Mouse (Mus musculus) cerebellum, postnatal 14 days (tissue): ENCODE measurements around the gene Tox4.
A peak's percentile ranks its signal among the peaks of the same experiment; 100 is the strongest.

Experiments
- DNase-seq, 2 experiments: peaks; one replicate each; pipeline ENCODE4 v3.0.0; 2021; ENCODE audit warnings: mixed read lengths in 2 of 2

Gene Tox4

GRCm38 (mm10) chr14:52313931-52314807 is 35.2 kb downstream of the Tox4 start:
- DNase-seq: no peak

DNA sequence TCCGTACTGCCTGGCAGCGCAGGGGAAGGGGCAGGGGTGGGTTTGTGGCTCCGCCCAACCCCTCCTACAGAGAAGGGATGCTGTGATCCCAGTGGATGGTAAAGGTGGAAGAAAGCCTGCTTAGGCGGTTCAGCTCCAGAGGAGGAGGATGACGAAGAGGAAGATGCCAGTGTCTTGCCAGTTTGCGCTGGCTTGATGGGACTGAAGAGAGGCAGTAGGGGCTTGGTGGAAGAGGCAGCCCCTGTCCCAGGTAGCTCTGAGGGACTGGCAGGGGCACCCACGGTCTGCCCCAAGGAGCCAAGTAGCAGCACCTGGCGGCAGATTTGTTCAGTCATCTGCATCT is 35.8 kb downstream of the Tox4 start:
- DNase-seq: peak in 1 of 2 experiments; percentile 22

DNA sequence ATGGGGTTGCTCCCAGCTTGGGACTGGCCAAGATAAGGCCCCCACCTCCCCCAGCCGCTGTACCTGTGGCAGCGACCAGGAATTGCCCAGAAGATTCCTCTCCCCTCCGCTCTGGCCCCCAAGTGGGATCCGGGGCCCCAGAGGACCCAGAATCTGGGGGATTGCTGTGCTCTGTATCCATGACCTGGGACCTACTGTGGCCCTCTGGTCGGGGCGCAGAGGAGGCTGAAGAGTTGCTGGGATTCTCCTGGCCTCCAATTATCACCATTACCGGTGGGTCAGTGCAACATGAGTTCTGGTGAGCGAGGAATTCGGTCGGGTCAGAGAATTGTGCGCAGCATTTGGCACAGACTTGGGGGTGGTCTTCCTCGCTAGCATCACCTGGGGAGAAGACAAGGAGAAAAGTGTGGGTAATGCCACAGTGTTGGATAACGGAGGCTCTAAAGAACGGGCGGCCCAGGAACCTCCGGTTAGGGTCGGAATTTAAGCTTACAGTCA is 36.4 kb downstream of the Tox4 start:
- DNase-seq: no peak

DNA sequence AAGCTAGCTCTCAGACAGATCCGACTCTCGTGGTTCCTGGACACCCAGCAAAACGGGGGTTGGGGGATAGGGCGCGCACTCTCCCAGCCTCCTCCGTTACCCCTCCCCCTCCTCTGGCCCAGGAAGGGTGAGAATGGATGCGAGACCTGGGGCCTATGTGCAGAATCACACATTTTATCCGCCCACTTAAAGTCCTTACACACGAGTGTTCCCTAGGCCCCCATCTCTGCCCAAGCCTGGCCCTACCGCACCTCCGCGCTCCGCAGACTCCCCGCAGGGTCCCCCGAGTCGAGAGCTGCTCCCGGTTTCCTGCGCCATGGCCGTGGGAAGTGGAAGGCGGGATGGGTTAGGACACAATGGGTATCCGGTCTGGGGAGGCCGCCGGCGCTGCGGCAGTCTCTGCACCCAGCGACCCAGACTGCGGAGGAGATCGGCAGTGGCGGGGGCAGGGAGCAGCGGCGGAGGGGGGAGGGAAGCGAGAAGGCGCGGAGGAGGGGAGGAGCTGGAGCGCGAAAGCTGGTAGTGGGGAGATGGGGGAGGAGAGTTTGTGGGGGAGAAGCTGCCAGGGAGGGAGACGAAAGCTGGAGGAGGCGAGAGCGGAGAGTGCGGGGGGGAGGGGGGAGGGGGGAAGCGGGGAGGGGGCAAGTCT is 37.0 kb downstream of the Tox4 start:
- peak; percentile 81 to 83 for DNase-seq

GRCm38 (mm10) chr14:52316441-52317225 is 37.7 kb downstream of the Tox4 start:
- DNase-seq: peak; percentile 57 to 67

GRCm38 (mm10) chr14:52319361-52319760 is 40.4 kb downstream of the Tox4 start:
- DNase-seq: no peak

- no peak for DNase-seq
Measured at GRCm38 (mm10) chr14:52325890-52326289, 46.9 kb downstream of the Tox4 start.

- DNase-seq: no peak
Measured at GRCm38 (mm10) chr14:52327375-52327901, 48.5 kb downstream of the Tox4 start.

GRCm38 (mm10) chr14:52327910-52328812 is 49.2 kb downstream of the Tox4 start, which contains the start of gene Sall2:
TSS of gene Sall2 (minus strand) at chr14:52328762.
- peak in 1 of 2 experiments; percentile 14 for DNase-seq

DNA sequence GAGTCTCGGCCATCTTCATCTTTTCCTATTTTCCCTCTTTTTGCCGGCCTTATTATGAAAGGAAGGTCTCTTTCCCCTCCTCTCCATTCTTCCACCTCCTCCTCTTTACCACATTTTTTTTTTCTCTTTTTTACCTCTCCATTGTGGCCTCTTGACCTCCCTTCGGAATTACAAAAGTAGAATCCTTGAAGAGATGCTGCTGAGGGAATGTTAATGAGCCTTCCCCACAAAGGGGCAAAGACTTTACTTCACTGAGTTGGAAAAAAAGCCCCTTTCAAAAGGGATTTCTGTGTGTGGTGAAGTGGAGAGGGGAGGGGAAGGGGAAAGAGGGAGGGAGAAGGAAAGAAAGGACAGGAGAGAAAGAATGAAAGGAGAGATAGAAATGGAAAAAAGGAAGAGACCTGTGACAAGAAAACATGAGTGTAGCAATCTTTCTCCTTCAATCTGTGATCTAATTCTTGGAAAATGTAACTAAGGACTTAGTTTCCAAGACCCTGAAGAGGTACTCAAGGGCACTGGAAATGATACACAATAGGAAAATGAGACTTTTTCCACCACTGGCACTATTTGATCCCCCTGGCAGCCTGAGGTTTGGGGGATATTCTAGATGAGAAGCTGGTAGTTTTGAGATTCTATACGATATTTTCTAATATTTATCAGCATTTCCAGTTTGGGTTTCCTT is 52.3 kb downstream of the Tox4 start:
- DNase-seq: no peak

GRCm38 (mm10) chr14:52332171-52332570 is 53.2 kb downstream of the Tox4 start:
- no peak for DNase-seq

DNA sequence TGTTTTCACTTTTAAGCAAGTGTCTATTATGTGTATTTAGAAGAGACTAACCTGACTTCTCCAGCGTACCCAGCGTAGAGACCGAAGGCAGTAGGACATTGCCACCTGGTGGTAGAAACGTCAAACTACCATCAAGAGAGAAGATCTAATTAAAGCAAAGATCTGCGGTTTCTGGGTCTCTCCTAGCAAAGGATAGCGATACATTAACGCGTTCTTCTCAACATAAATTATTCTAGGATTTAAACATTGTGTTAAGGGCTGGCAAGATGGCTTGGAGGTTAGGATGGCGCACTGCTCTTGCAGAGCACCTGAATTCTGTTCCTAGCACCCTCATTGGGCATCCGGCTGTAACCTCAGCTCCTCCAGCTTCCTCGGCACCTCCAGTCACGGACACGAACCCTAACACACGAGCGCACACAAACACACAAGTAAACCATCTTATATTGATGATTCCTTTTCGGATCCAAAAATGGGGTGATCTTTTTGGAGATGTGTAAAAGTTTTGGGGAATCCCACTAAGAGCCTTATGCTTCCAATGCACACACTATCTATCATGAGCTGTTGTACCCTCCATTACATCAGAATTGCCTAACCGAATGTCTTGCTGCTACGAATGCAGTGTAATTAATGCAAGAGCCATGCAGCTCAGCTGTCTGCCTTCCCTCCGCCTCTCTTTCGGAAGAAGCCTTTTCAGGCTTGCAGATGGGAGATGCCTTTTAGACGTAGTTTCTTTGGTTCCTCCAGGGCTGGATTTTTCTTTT is 60.0 kb downstream of the Tox4 start:
- DNase-seq: peak; percentile 82 to 83

DNA sequence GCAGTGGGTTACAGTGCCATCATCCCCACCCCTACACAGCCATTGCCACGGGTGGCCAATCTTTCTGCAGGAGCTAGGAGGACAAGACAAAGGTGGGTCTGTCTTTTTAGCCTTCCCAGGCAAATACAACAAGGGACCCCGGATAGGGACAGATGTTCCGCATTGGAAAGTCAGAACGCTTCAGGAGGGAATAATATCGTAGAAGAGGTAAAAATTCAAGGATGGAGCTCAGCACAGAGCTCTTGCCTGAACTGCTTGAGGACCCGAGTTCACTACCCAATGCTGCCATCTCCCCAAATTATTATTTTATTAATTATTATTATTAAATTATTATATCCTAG is 60.5 kb downstream of the Tox4 start:
- DNase-seq: peak in 1 of 2 experiments; percentile 13
